Mouse (Mus musculus) liver, adult 2 months (tissue): Measurements from ENCODE around the gene Plvap. TPM values are rescaled to one million over a fixed set of nuclear protein-coding genes. Genes with fewer than 3 reads are reported as not detected.
A peak's percentile ranks its signal among the peaks of the same experiment; 100 is the strongest.
"Not testable (repeated sequence)": the region's sequence is repeated elsewhere in the genome, so short reads cannot be mapped to it uniquely, and the experiment has no call there.

Experiments
- DNase-seq: peaks from one replicate; pipeline ENCODE4 v3.0.0-alpha.2; 2011; ENCODE audit warnings: low read depth, low spot score; ENCODE audit errors: extremely low read depth
- H3K27ac ChIP-seq: fragments of 200-500 bp; replicated peaks from 2 replicates; pipeline ENCODE4 v1.5.1; 2012; ENCODE audit warnings: low read depth, mild to moderate bottlenecking, control low read depth, inconsistent platforms, low read length; ENCODE audit not compliant: insufficient read depth
- H3K27me3 ChIP-seq: fragments of 200-500 bp; 2 replicates; pipeline ENCODE4 v1.6.1; 2012; ENCODE audit warnings: mild to moderate bottlenecking, moderate library complexity, low read length, inconsistent platforms; ENCODE audit not compliant: control insufficient read depth, insufficient read depth
- H3K36me3 ChIP-seq: fragments of 200-500 bp; 2 replicates; pipeline ENCODE4 v1.6.1; 2012; ENCODE audit warnings: low read length, inconsistent platforms; ENCODE audit not compliant: control insufficient read depth, insufficient read depth
- H3K4me1 ChIP-seq: fragments of 200-500 bp; 2 replicates; pipeline ENCODE4 v1.6.1; 2011; ENCODE audit warnings: low read length; ENCODE audit not compliant: control insufficient read depth, insufficient read depth
- H3K4me3 ChIP-seq: fragments of 200-500 bp; 2 replicates; pipeline ENCODE4 v1.5.1; 2011; ENCODE audit warnings: low read depth, mild to moderate bottlenecking, control low read depth, low read length, moderate library complexity; ENCODE audit not compliant: insufficient read depth
- H3K79me2 ChIP-seq: fragments of 200-500 bp; 2 replicates; pipeline ENCODE4 v1.6.1; 2012; ENCODE audit warnings: inconsistent platforms, mild to moderate bottlenecking, low read length, moderate library complexity; ENCODE audit not compliant: control insufficient read depth, insufficient read depth
- H3K9ac ChIP-seq: fragments of 200-500 bp; 2 replicates; pipeline ENCODE4 v1.6.1; 2012; ENCODE audit warnings: low read depth, mild to moderate bottlenecking, control low read depth, inconsistent platforms, low read length
- CTCF ChIP-seq: fragments of 200-500 bp; IDR thresholded peaks from 2 replicates; pipeline ENCODE4 v1.5.1; 2011; ENCODE audit warnings: low read depth, low read length, control low read depth
- POLR2A ChIP-seq: fragments of 200-500 bp; IDR thresholded peaks from 2 replicates; pipeline ENCODE4 v1.6.1; 2011; ENCODE audit warnings: low read length, control low read depth; ENCODE audit not compliant: insufficient read depth; ENCODE audit errors: extremely low read depth
- WGBS: fragments of 180-500 bp; shearing (Covaris S2); methylation state at CpG from one replicate; pipeline ENCODE4 v1.1.7; 2018; 5-methylcytosine and 5-hydroxymethylcytosine counted together
- polyA plus RNA-seq: library from polyadenylated mRNA; depleted of rRNA; stranded (reverse); fragments of >200 nt; gene quantifications from 2 replicates; pipeline ENCODE4 v1.2.3, GENCODE M21; 2012
- total RNA-seq: library from RNA; depleted of rRNA; stranded (reverse); fragments of >200 nt; gene quantifications from 2 replicates; pipeline ENCODE4 v1.2.3, GENCODE M21; 2014

The Plvap gene
- total and polyA plus RNA-seq, 2 experiments: 15.3 to 128 TPM

GRCm38 (mm10) chr8:71530735-71531467 lies 19.3 kb upstream of the Plvap start:
- peak; percentile 33 for DNase-seq
- H3K4me3 ChIP-seq, H3K9ac ChIP-seq, H3K79me2 ChIP-seq, H3K36me3 ChIP-seq, H3K27me3 ChIP-seq, H3K27ac ChIP-seq: not testable (repeated sequence)
- peak; percentile 40 for TF ChIP-seq CTCF
- WGBS: 81% methylated on average over 7 of the region's 12 CpGs
- H3K4me1 ChIP-seq: peaks cover 14% of the 10 kb centered on the region

GRCm38 (mm10) chr8:71528362-71529073 lies 17.0 kb upstream of the Plvap start:
- no peak for DNase-seq
- H3K79me2 ChIP-seq: no peaks in the 10 kb centered on the region
- no peaks in the 10 kb centered on the region for H3K36me3 ChIP-seq
- no peak overlapping the region for H3K4me3 ChIP-seq
- no peak for TF ChIP-seq POLR2A
- no peak for TF ChIP-seq CTCF
- H3K9ac ChIP-seq: no peak overlapping the region
- peak overlapping the region; percentile 67 for H3K27ac ChIP-seq
- H3K27me3 ChIP-seq: no peaks in the 10 kb centered on the region
- no peaks in the 10 kb centered on the region; the same call in 1 of the 2 replicates for H3K4me1 ChIP-seq
- WGBS: 78% methylated on average over 11 of the region's 11 CpGs

- TF ChIP-seq CTCF: no peak
- TF ChIP-seq POLR2A: no peak
- H3K27ac ChIP-seq: peak overlapping the region; percentile 44
- H3K79me2 ChIP-seq: no peaks in the 10 kb centered on the region
- no peaks in the 10 kb centered on the region for H3K36me3 ChIP-seq
- H3K27me3 ChIP-seq: no peaks in the 10 kb centered on the region
- no peak for DNase-seq
- WGBS: 71% methylated on average over 3 of the region's 3 CpGs
- no peaks in the 10 kb centered on the region; the same call in 1 of the 2 replicates for H3K4me1 ChIP-seq
- no peak overlapping the region for H3K4me3 ChIP-seq
- no peak overlapping the region for H3K9ac ChIP-seq
These were observed 15.8 kb upstream of the Plvap start for GRCm38 (mm10) chr8:71527162-71527870.

- WGBS: 40% methylated on average over 6 of the region's 6 CpGs
- no peak for TF ChIP-seq POLR2A
- no peak for TF ChIP-seq CTCF
- Histone ChIP-seq H3K27me3 (no peaks in the 10 kb centered on the region), H3K79me2 (no peaks in the 10 kb centered on the region), H3K27ac (peak overlapping the region; percentile 44; the same call in 1 of the 2 replicates), H3K9ac (no peak overlapping the region), H3K4me3 (no peak overlapping the region), H3K36me3 (no peaks in the 10 kb centered on the region), H3K4me1 (no peaks in the 10 kb centered on the region; the same call in 1 of the 2 replicates)
- no peak for DNase-seq
These were observed 14.7 kb upstream of the Plvap start for GRCm38 (mm10) chr8:71526272-71526671.

- H3K9ac ChIP-seq: no peak within 1 kb of the TSS
- H3K27me3 ChIP-seq: no peaks in the 10 kb centered on the region
- no peaks in the 10 kb centered on the region for H3K36me3 ChIP-seq
- TF ChIP-seq CTCF (no peak), POLR2A (no peak)
- H3K4me3 ChIP-seq: no peak within 1 kb of the TSS
- H3K27ac ChIP-seq: peak within 1 kb of the TSS; percentile 44; the same call in 1 of the 2 replicates
- no peaks in the 10 kb centered on the region for H3K79me2 ChIP-seq
- no peaks in the 10 kb centered on the region; the same call in 1 of the 2 replicates for H3K4me1 ChIP-seq
- WGBS: 23% methylated on average over 46 of the region's 46 CpGs
- DNase-seq: no peak
These were observed 13.9 kb upstream of the Plvap start, which contains the start of gene Ccdc194 for GRCm38 (mm10) chr8:71525226-71526050. Gene Ccdc194 (minus strand): TSS chr8:71525711.
